Mouse (Mus musculus): ENCODE data around the gene Scrn1.

Scrn1 gene

DNA sequence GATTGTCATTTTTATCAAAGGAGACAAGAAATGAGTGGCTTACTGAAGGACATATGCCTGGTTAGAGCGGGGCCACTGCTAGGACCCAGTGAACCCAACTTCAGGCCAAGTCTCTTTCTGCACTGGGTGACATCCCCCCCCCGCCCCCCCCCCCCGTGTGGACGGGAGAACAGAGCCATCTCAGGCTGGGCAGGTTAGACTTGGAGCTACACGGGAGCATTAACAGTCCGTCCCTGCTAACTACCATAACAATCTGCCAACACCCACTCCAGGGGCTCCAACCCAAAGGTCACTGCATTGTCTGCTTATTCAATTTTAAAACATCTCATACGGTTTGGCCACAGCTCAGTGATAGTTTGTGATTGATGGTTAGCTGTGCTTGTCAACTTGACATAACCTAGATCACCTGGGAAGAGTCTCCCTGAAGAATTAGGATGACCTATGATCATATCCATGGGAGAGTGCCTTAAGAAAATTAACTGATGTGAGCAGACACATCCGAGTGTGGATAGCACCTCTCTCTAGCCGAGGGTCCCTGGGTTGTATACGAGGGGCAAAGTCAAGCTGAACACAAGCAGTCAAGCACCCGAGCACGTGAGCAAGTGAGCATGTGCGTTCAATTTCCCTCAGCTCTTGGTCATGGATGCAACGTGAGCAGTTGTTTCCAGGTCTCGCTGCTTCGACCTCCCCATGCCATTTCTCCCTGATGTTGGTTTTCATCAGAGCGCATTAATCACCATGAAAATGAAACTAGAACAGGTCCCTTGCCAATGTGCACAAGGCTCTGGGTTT lies 4.1 kb downstream of the Scrn1 start:
- no peaks in the 10 kb centered on the region for H3K36me3 ChIP-seq (ENCODE audit: insufficient read depth, low read length)
- TF ChIP-seq POU5F1 (IDR thresholded peaks at IDR 0.05; ENCODE audit: borderline replicate concordance, low read length), result no peak
- TF ChIP-seq NANOG (IDR thresholded peaks at IDR 0.05; ENCODE audit: borderline replicate concordance, low read length), result no peak
- no peak for TF ChIP-seq CTCF (conservative IDR thresholded peaks at IDR 0.05; ENCODE audit: low read length)
- H3K9me3 ChIP-seq (ENCODE audit: low read length), result no peaks in the 10 kb centered on the region
- peaks cover 30% of the 10 kb centered on the region for H3K4me1 ChIP-seq (replicated peaks; ENCODE audit: low read depth, low read length)
- H3K4me3 ChIP-seq (replicated peaks; ENCODE audit: low read length), result no peak overlapping the region
- H3K27me3 ChIP-seq (ENCODE audit: insufficient read depth, low read length), result peaks cover 19% of the 10 kb centered on the region

DNA sequence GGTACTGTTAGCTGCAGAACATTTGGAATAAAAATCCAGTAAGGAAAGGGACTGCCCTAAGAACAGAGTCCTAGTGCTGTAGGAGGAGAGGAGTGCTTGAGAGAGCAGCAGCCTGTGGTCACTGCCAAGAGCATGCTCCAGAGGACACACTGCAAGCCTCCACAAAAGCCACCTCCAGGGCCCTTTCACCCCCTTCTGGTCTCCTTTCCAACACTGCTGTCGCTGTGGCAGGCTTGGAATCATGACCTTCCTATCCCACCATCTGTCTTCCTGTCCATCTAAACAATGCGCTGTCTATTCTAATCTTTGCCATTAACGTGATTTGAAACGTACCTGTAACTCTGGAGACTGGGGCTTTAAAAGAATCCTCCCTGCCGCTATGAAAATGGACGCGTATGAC lies 7.8 kb downstream of the Scrn1 start:
- Histone ChIP-seq H3K9me3 (ENCODE audit: low read length) (no peaks in the 10 kb centered on the region), H3K27me3 (ENCODE audit: insufficient read depth, low read length) (no peaks in the 10 kb centered on the region), H3K4me1 (replicated peaks; ENCODE audit: low read depth, low read length) (peaks cover 7% of the 10 kb centered on the region; the same call in 1 of the 2 replicates), H3K4me3 (replicated peaks; ENCODE audit: low read length) (no peak overlapping the region), H3K36me3 (ENCODE audit: insufficient read depth, low read length) (no peaks in the 10 kb centered on the region)
- TF ChIP-seq NANOG (IDR thresholded peaks at IDR 0.05; ENCODE audit: borderline replicate concordance, low read length) (no peak), POU5F1 (IDR thresholded peaks at IDR 0.05; ENCODE audit: borderline replicate concordance, low read length) (no peak), CTCF (conservative IDR thresholded peaks at IDR 0.05; ENCODE audit: low read length) (no peak)

DNA sequence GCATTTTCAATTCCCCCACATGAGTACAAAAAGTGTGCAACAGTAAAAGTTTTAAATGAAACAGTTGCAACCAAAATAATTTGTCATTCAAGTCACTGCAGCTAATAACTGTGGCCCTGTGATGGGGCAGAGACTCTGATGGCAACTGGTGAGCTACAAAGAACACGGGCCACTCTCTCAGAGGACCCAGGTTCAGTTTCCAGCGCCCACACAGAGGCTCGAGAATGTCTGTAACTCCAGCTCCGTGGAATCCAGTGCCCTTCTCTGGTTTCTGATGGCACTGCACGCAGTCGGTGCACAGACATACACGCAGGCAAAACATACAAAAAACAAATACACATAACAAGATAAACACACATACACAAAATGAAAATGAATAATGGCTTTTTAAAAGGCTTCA lies 8.6 kb downstream of the Scrn1 start:
- Histone ChIP-seq H3K9me3 (ENCODE audit: low read length) (no peaks in the 10 kb centered on the region), H3K4me3 (replicated peaks; ENCODE audit: low read length) (no peak overlapping the region), H3K36me3 (ENCODE audit: insufficient read depth, low read length) (no peaks in the 10 kb centered on the region), H3K27me3 (ENCODE audit: insufficient read depth, low read length) (no peaks in the 10 kb centered on the region), H3K4me1 (replicated peaks; ENCODE audit: low read depth, low read length) (peaks cover 7% of the 10 kb centered on the region; the same call in 1 of the 2 replicates)
- TF ChIP-seq NANOG (IDR thresholded peaks at IDR 0.05; ENCODE audit: borderline replicate concordance, low read length) (no peak), CTCF (conservative IDR thresholded peaks at IDR 0.05; ENCODE audit: low read length) (no peak), POU5F1 (IDR thresholded peaks at IDR 0.05; ENCODE audit: borderline replicate concordance, low read length) (no peak)

DNA sequence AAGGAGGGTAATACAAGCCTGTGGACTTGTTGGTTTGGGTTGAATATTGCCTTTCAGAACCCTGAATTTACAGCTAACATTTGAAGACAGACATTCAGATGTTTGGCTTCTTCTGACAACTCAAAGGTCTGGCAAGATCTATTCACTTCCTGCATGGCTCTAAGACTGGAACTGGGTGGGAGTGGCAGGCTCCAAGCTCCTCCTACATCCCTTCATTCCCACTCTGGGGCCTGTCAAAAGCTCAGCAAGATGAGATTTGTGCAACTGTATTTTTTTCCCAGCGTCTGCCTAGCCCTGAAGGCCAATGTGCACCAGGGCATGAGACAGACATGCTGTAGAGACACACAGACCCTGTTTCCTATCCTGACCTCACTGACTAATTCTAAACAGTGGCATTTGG lies 10.5 kb downstream of the Scrn1 start:
- H3K4me3 ChIP-seq (replicated peaks; ENCODE audit: low read length), result no peak overlapping the region
- TF ChIP-seq POU5F1 (IDR thresholded peaks at IDR 0.05; ENCODE audit: borderline replicate concordance, low read length) (no peak), CTCF (conservative IDR thresholded peaks at IDR 0.05; ENCODE audit: low read length) (no peak), NANOG (IDR thresholded peaks at IDR 0.05; ENCODE audit: borderline replicate concordance, low read length) (no peak)
- no peaks in the 10 kb centered on the region for H3K27me3 ChIP-seq (ENCODE audit: insufficient read depth, low read length)
- peaks cover 7% of the 10 kb centered on the region; the same call in 1 of the 2 replicates for H3K4me1 ChIP-seq (replicated peaks; ENCODE audit: low read depth, low read length)
- H3K9me3 ChIP-seq (ENCODE audit: low read length), result no peaks in the 10 kb centered on the region
- no peaks in the 10 kb centered on the region for H3K36me3 ChIP-seq (ENCODE audit: insufficient read depth, low read length)

DNA sequence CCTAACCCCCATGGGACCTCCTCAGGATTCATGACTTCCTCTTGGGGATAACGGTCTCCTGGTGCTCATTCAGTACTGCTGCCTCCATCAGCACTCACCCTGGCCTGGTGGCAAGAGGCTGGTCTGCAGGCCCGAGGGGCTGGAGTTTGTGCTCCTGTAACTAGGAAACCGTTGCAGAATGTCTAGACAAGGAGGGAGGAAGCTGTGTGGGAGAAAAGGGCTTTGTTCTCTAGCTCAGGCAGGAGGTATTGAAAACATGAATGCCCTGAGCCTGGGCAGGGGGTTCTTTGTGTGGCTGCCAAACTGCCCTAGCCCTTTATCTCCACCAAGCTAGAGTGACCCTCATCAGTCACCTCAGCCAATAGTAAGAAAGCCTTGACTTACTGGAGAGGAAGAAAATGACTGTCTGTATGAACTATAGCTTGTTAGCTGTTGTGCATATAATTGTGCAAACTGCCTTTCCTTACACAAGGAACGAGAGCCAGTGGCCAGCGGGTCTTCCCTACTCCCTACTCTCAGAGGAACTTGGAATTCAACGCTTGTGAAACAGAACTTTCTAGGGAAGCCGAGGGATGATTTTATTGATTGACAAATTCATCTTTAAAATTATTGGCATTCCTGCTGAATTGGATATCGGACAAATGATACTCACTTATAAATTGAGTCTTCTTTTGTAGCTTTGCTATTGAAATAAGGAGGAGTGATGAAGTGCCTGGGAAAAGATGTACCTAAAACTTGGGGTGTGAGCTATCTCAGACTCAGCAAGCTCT lies 11.8 kb downstream of the Scrn1 start:
- Histone ChIP-seq H3K9me3 (ENCODE audit: low read length) (no peaks in the 10 kb centered on the region), H3K4me1 (replicated peaks; ENCODE audit: low read depth, low read length) (0 out of 2 replicates have a peak, but pooled peaks cover 7% of the 10 kb centered on the region), H3K4me3 (replicated peaks; ENCODE audit: low read length) (no peak overlapping the region), H3K27me3 (ENCODE audit: insufficient read depth, low read length) (no peaks in the 10 kb centered on the region), H3K36me3 (ENCODE audit: insufficient read depth, low read length) (no peaks in the 10 kb centered on the region)
- no peak for TF ChIP-seq POU5F1 (IDR thresholded peaks at IDR 0.05; ENCODE audit: borderline replicate concordance, low read length)
- no peak for TF ChIP-seq CTCF (conservative IDR thresholded peaks at IDR 0.05; ENCODE audit: low read length)
- TF ChIP-seq NANOG (IDR thresholded peaks at IDR 0.05; ENCODE audit: borderline replicate concordance, low read length), result no peak

DNA sequence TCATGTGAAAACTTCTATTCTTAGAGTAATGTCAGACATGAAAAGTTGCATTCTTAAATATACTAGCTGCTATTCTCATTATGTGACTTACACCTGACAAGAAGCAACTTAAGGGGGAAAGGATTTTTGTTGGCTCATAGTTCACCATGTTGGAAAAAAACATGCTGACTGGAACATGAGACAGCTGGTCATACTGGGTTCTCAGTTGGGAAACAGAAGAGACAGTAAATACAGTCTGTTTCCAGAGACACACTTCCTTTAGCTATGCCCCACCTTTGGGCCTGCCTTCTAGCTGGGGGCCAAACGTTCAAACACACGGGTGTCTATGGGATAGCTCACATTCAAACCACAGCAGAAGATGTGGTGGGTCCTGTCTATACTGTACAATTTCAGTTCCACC lies 12.7 kb downstream of the Scrn1 start:
- H3K27me3 ChIP-seq (ENCODE audit: insufficient read depth, low read length), result no peaks in the 10 kb centered on the region
- no peaks in the 10 kb centered on the region for H3K36me3 ChIP-seq (ENCODE audit: insufficient read depth, low read length)
- 0 out of 2 replicates have a peak, but pooled peaks cover 7% of the 10 kb centered on the region for H3K4me1 ChIP-seq (replicated peaks; ENCODE audit: low read depth, low read length)
- no peak for TF ChIP-seq POU5F1 (IDR thresholded peaks at IDR 0.05; ENCODE audit: borderline replicate concordance, low read length)
- TF ChIP-seq CTCF (conservative IDR thresholded peaks at IDR 0.05; ENCODE audit: low read length), result no peak
- TF ChIP-seq NANOG (IDR thresholded peaks at IDR 0.05; ENCODE audit: borderline replicate concordance, low read length), result no peak
- H3K9me3 ChIP-seq (ENCODE audit: low read length), result no peaks in the 10 kb centered on the region; the same call in 1 of the 2 replicates
- H3K4me3 ChIP-seq (replicated peaks; ENCODE audit: low read length), result no peak overlapping the region

DNA sequence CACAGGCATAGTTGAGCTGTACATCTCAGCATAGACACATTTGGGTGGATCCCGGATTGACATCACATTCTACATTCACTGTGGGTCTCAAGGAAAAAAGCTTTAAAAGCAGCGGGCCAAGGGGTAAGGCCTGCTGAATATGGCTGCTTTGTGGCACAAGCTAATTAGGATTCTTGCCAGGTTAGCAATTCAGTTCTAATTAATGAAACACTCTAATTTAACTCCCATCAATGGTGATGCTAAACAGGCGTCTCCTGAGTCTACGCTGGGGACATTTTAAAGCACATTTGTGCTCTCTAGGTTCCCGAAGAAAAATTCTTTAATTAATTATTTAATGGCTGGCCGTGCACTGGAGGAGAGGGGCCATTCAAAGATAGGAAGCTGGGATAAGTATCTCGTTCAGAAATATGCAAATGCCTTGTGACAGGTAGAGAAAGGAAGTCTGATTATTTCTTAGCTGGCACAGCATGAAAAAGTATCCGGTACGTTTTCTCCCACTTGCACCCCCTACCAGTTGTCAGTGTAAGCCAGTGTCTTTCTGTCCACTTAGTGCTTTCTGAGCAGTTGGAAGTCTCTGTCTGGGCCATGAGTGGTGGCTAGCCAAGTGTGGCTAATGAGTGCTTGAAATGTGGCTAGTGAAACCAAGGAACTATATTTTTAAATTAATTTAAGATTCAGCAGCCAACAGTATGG lies 13.4 kb downstream of the Scrn1 start:
- Histone ChIP-seq H3K9me3 (ENCODE audit: low read length) (peaks cover 7% of the 10 kb centered on the region), H3K4me1 (replicated peaks; ENCODE audit: low read depth, low read length) (0 out of 2 replicates have a peak, but pooled peaks cover 7% of the 10 kb centered on the region)
- no peak for TF ChIP-seq NANOG (IDR thresholded peaks at IDR 0.05; ENCODE audit: borderline replicate concordance, low read length)
- no peak for TF ChIP-seq POU5F1 (IDR thresholded peaks at IDR 0.05; ENCODE audit: borderline replicate concordance, low read length)
- TF ChIP-seq CTCF (conservative IDR thresholded peaks at IDR 0.05; ENCODE audit: low read length), result no peak

DNA sequence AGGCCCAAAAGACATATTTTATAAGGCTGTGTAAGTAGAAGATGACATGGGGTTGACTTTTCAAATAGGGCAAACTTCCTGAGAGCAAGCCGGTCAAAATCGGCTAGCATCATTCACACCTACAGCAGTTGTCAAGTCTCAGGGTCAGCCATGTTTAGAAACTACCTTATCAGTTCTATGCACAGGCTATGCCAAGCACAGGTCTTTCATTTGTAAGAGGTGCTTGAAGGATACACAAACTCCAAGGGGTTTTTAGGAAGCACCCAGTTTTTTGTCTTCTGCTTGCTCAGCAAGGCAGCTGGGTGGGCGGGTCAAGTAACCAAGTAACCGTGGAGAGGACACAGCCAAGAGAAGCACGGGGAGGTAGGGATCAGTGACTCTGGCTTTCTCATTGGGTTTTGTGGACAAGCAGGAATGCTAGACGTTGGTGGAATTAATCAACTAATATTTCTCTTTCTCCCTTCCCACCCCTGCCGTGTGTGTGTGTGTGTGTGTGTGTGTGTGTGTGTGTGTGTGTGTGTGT lies 15.4 kb downstream of the Scrn1 start:
- Histone ChIP-seq H3K27me3 (ENCODE audit: insufficient read depth, low read length) (no peaks in the 10 kb centered on the region), H3K36me3 (ENCODE audit: insufficient read depth, low read length) (no peaks in the 10 kb centered on the region), H3K4me1 (replicated peaks; ENCODE audit: low read depth, low read length) (0 out of 2 replicates have a peak, but pooled peaks cover 7% of the 10 kb centered on the region), H3K9me3 (ENCODE audit: low read length) (peaks cover 14% of the 10 kb centered on the region), H3K4me3 (replicated peaks; ENCODE audit: low read length) (no peak overlapping the region)
- no peak for TF ChIP-seq NANOG (IDR thresholded peaks at IDR 0.05; ENCODE audit: borderline replicate concordance, low read length)
- no peak for TF ChIP-seq CTCF (conservative IDR thresholded peaks at IDR 0.05; ENCODE audit: low read length)
- TF ChIP-seq POU5F1 (IDR thresholded peaks at IDR 0.05; ENCODE audit: borderline replicate concordance, low read length), result no peak

More for the DNA sequence above, 13.4 kb downstream of the Scrn1 start:
- no peaks in the 10 kb centered on the region for H3K27me3 ChIP-seq (ENCODE audit: insufficient read depth, low read length)
- no peaks in the 10 kb centered on the region for H3K36me3 ChIP-seq (ENCODE audit: insufficient read depth, low read length)
- no peak overlapping the region for H3K4me3 ChIP-seq (replicated peaks; ENCODE audit: low read length)
